Mouse (Mus musculus): ENCODE results near the gene Fam166a.

The Fam166a gene

GRCm38 (mm10) chr2:25218445-25218844 lies at the start of gene Fam166a:
Gene Fam166a, plus strand, starts transcription at chr2:25218745.
- in situ Hi-C loops (cut with MboI; ENCODE audit: low sequenced_read_pairs) = no loop called here

- in situ Hi-C loops (cut with MboI; ENCODE audit: low sequenced_read_pairs) = no loop called here
Observed at GRCm38 (mm10) chr2:25169778-25170177, 48.8 kb upstream of the Fam166a start.

GRCm38 (mm10) chr2:25170326-25171100 lies 48.0 kb upstream of the Fam166a start:
- in situ Hi-C loops (cut with MboI; ENCODE audit: low sequenced_read_pairs) = no loop called here

- in situ Hi-C loops (cut with MboI; ENCODE audit: low sequenced_read_pairs) = no loop called here
Observed at GRCm38 (mm10) chr2:25171101-25171768, 47.3 kb upstream of the Fam166a start.

- in situ Hi-C loops (cut with MboI; ENCODE audit: low sequenced_read_pairs) = no loop called here
Observed at GRCm38 (mm10) chr2:25171769-25172153, 46.8 kb upstream of the Fam166a start.

GRCm38 (mm10) chr2:25172629-25173028 lies 45.9 kb upstream of the Fam166a start:
- in situ Hi-C loops (cut with MboI; ENCODE audit: low sequenced_read_pairs) = no loop called here

- in situ Hi-C loops (cut with MboI; ENCODE audit: low sequenced_read_pairs) = no loop called here
Observed at GRCm38 (mm10) chr2:25173821-25174220, 44.7 kb upstream of the Fam166a start.

- in situ Hi-C loops (cut with MboI; ENCODE audit: low sequenced_read_pairs) = no loop called here
Observed at GRCm38 (mm10) chr2:25174866-25175689, 43.5 kb upstream of the Fam166a start.

GRCm38 (mm10) chr2:25175690-25176078 lies 42.9 kb upstream of the Fam166a start:
- in situ Hi-C loops (cut with MboI; ENCODE audit: low sequenced_read_pairs) = no loop called here

GRCm38 (mm10) chr2:25176573-25176972 lies 42.0 kb upstream of the Fam166a start:
- in situ Hi-C loops (cut with MboI; ENCODE audit: low sequenced_read_pairs) = no loop called here

GRCm38 (mm10) chr2:25177076-25177475 lies 41.5 kb upstream of the Fam166a start:
- in situ Hi-C loops (cut with MboI; ENCODE audit: low sequenced_read_pairs) = no loop called here

GRCm38 (mm10) chr2:25177685-25178084 lies 40.9 kb upstream of the Fam166a start:
- in situ Hi-C loops (cut with MboI; ENCODE audit: low sequenced_read_pairs) = no loop called here

GRCm38 (mm10) chr2:25178285-25178972 lies 40.1 kb upstream of the Fam166a start:
- in situ Hi-C loops (cut with MboI; ENCODE audit: low sequenced_read_pairs) = no loop called here

GRCm38 (mm10) chr2:25179566-25180217 lies 38.9 kb upstream of the Fam166a start:
- in situ Hi-C loops (cut with MboI; ENCODE audit: low sequenced_read_pairs) = no loop called here

- in situ Hi-C loops (cut with MboI; ENCODE audit: low sequenced_read_pairs) = no loop called here
Observed at GRCm38 (mm10) chr2:25180478-25180903, 38.1 kb upstream of the Fam166a start, which contains the start of gene Nrarp. Gene Nrarp, plus strand, starts transcription at chr2:25180758.

GRCm38 (mm10) chr2:25180973-25181890 lies 37.3 kb upstream of the Fam166a start:
- in situ Hi-C loops (cut with MboI; ENCODE audit: low sequenced_read_pairs) = no loop called here

GRCm38 (mm10) chr2:25181891-25182397 lies 36.6 kb upstream of the Fam166a start:
- in situ Hi-C loops (cut with MboI; ENCODE audit: low sequenced_read_pairs) = no loop called here

GRCm38 (mm10) chr2:25182664-25183063 lies 35.9 kb upstream of the Fam166a start:
- in situ Hi-C loops (cut with MboI; ENCODE audit: low sequenced_read_pairs) = no loop called here

GRCm38 (mm10) chr2:25183336-25183735 lies 35.2 kb upstream of the Fam166a start:
- in situ Hi-C loops (cut with MboI; ENCODE audit: low sequenced_read_pairs) = no loop called here
